Mouse (Mus musculus) liver, embryonic 14.5 days (tissue): Measurements from ENCODE around the gene Trem1. TPM values are rescaled to one million over a fixed set of nuclear protein-coding genes. Genes with fewer than 3 reads are reported as not detected.

Experiments used
- ATAC-seq: fragments of 200-750 bp; cut with Nextera tagmentation; 2 replicates; pipeline ENCODE4 v1.8.0; 2017; ENCODE audit warnings: moderate number of reproducible peaks, mild to moderate bottlenecking, moderate library complexity; ENCODE audit not compliant: insufficient read depth
- DNase-seq, 3 experiments: peaks; one replicate each; pipeline ENCODE4 v3.0.0-alpha.2; 2012 to 2013; ENCODE audit warnings: low read depth in 3 of 3, low spot score in 3 of 3
- H3K27ac ChIP-seq: fragments of 300-500 bp; sonication (generic); 2 replicates; pipeline ENCODE4 v1.5.1; 2014; ENCODE audit warnings: moderate library complexity, mild to moderate bottlenecking, control low read depth, inconsistent platforms
- H3K27me3 ChIP-seq: fragments of 300-500 bp; sonication (generic); 2 replicates; pipeline ENCODE4 v1.6.1; 2014; ENCODE audit warnings: mild to moderate bottlenecking, low read length, moderate library complexity; ENCODE audit not compliant: control insufficient read depth, insufficient read depth
- H3K36me3 ChIP-seq: fragments of 300-500 bp; sonication (generic); replicated peaks from 2 replicates; pipeline ENCODE4 v1.6.1; 2014; ENCODE audit warnings: low read depth; ENCODE audit not compliant: control insufficient read depth, insufficient read depth
- H3K4me1 ChIP-seq, 2 experiments: fragments of 200-500 bp in 1 of 2; fragments of 300-500 bp in 1 of 2; sonication (generic) in 1 of 2; replicated peaks; 2 replicates each; pipeline ENCODE4 v1.6.1; 2012 to 2014; ENCODE audit warnings: antibody characterized with exemption in 1 of 2, inconsistent platforms in 1 of 2, low read length in 1 of 2; ENCODE audit not compliant: control insufficient read depth in 2 of 2, insufficient read depth in 2 of 2
- H3K4me2 ChIP-seq: fragments of 300-500 bp; sonication (generic); 2 replicates; pipeline ENCODE4 v1.6.1; 2014; ENCODE audit warnings: low read depth, mild to moderate bottlenecking, control low read depth, moderate library complexity
- H3K4me3 ChIP-seq, 2 experiments: fragments of 200-500 bp in 1 of 2; fragments of 300-500 bp in 1 of 2; sonication (generic) in 1 of 2; 2 replicates each; pipeline ENCODE4 v1.5.1; 2012 to 2014; ENCODE audit warnings: low read depth in 2 of 2, low read length in 2 of 2, mild to moderate bottlenecking in 2 of 2, control low read depth in 1 of 2, inconsistent platforms in 1 of 2, moderate library complexity in 1 of 2; ENCODE audit not compliant: insufficient read depth in 1 of 2
- H3K9ac ChIP-seq: fragments of 300-500 bp; sonication (generic); replicated peaks from 2 replicates; pipeline ENCODE4 v1.6.1; 2014; ENCODE audit warnings: mild to moderate bottlenecking, control low read depth, moderate library complexity
- H3K9me3 ChIP-seq: fragments of 300-500 bp; sonication (generic); 2 replicates; pipeline ENCODE4 v1.6.1; 2016; ENCODE audit warnings: low read length, mixed read lengths; ENCODE audit not compliant: control insufficient read depth
- CTCF ChIP-seq: IDR thresholded peaks from 2 replicates; pipeline ENCODE4 v1.5.1; 2016; ENCODE audit warnings: antibody characterized with exemption, low read depth, control low read depth
- EP300 ChIP-seq: IDR thresholded peaks from 2 replicates; pipeline ENCODE4 v1.6.1; 2016; ENCODE audit warnings: antibody characterized with exemption, low read depth
- WGBS: fragments of 180-500 bp; shearing (Covaris S2); extraction: QIAGEN DNeasy Blood & Tissue Kit; methylation state at CpG from one replicate; pipeline ENCODE4 v1.1.7; 2014; ENCODE audit not compliant: insufficient replicate concordance; 5-methylcytosine and 5-hydroxymethylcytosine counted together
- polyA plus RNA-seq, 2 experiments: library from polyadenylated mRNA; depleted of rRNA in 1 of 2; stranded (reverse) in 1 of 2; unstranded in 1 of 2; fragments of >200 nt; fragmentation: Nextera tagmentation in 1 of 2; extraction: Ambion mirVana in 1 of 2; gene quantifications; 2 replicates each; pipeline versions ENCODE4 v1.2.1 to v1.2.3; 2012 to 2014

The Trem1 gene
- polyA plus RNA-seq, 2 experiments: 0.32 to 0.84 TPM

- Histone ChIP-seq H3K27ac (no peak overlapping the region), H3K9ac (no peak overlapping the region), H3K4me3 (no peak overlapping the region), H3K4me2 (no peak overlapping the region), H3K36me3 (no peaks in the 10 kb centered on the region), H3K27me3 (no peaks in the 10 kb centered on the region), H3K9me3 (no peaks in the 10 kb centered on the region), H3K4me1 (no peaks in the 10 kb centered on the region)
- ATAC-seq: no peak
- TF ChIP-seq CTCF: no peak
- no peak for TF ChIP-seq EP300
- 56% methylated on average over 5 of the region's 5 CpGs for WGBS
- DNase-seq: no peak
These were observed 19.1 kb upstream of the Trem1 start for GRCm38 (mm10) chr17:48213511-48213910.

GRCm38 (mm10) chr17:48215429-48215828, 17.1 kb upstream of the Trem1 start:
- Histone ChIP-seq H3K4me3 (no peak overlapping the region), H3K36me3 (no peaks in the 10 kb centered on the region), H3K4me1 (no peaks in the 10 kb centered on the region), H3K27ac (no peak overlapping the region), H3K4me2 (no peak overlapping the region), H3K27me3 (no peaks in the 10 kb centered on the region), H3K9me3 (no peaks in the 10 kb centered on the region), H3K9ac (no peak overlapping the region)
- 70% methylated on average over 1 of the region's 1 CpGs for WGBS
- no peak for DNase-seq
- TF ChIP-seq EP300 (no peak), CTCF (no peak)
- ATAC-seq: no peak

- 0 out of 4 replicates have a peak, but pooled peaks cover 0 to 2% of the 10 kb centered on the region in 2 experiments for H3K4me1 ChIP-seq
- no peak for TF ChIP-seq EP300
- no peak for TF ChIP-seq CTCF
- no peak overlapping the region for H3K9ac ChIP-seq
- DNase-seq (no peak), ATAC-seq (no peak)
- no peak overlapping the region for H3K4me3 ChIP-seq
- H3K27me3 ChIP-seq: no peaks in the 10 kb centered on the region
- 17% methylated on average over 7 of the region's 7 CpGs for WGBS
- H3K4me2 ChIP-seq: no peak overlapping the region
- H3K36me3 ChIP-seq: no peaks in the 10 kb centered on the region
- H3K9me3 ChIP-seq: no peaks in the 10 kb centered on the region
- no peak overlapping the region for H3K27ac ChIP-seq
These were observed 1.9 kb upstream of the Trem1 start for GRCm38 (mm10) chr17:48230680-48231079.

GRCm38 (mm10) chr17:48233789-48234188, 1.2 kb downstream of the Trem1 start:
- Histone ChIP-seq H3K9ac (no peak overlapping the region), H3K27me3 (no peaks in the 10 kb centered on the region), H3K4me1 (0 out of 4 replicates have a peak, but pooled peaks cover 0 to 2% of the 10 kb centered on the region in 2 experiments), H3K9me3 (no peaks in the 10 kb centered on the region), H3K4me2 (no peak overlapping the region), H3K27ac (no peak overlapping the region), H3K4me3 (no peak overlapping the region), H3K36me3 (no peaks in the 10 kb centered on the region)
- 70% methylated on average over 4 of the region's 4 CpGs for WGBS
- no peak; the same call in 1 of the 2 replicates for TF ChIP-seq CTCF
- no peak for TF ChIP-seq EP300
- ATAC-seq: no peak
- no peak for DNase-seq

GRCm38 (mm10) chr17:48234550-48234949, 2.0 kb downstream of the Trem1 start:
- WGBS: 52% methylated on average over 5 of the region's 5 CpGs
- Histone ChIP-seq H3K9ac (no peak overlapping the region), H3K27me3 (no peaks in the 10 kb centered on the region), H3K36me3 (no peaks in the 10 kb centered on the region), H3K4me3 (no peak overlapping the region), H3K27ac (no peak overlapping the region), H3K4me2 (no peak overlapping the region), H3K9me3 (no peaks in the 10 kb centered on the region), H3K4me1 (0 out of 4 replicates have a peak, but pooled peaks cover 0 to 2% of the 10 kb centered on the region in 2 experiments)
- DNase-seq: no peak
- TF ChIP-seq CTCF (no peak), EP300 (no peak)
- no peak for ATAC-seq
